Mouse (Mus musculus) kidney, embryonic 14.5 days (tissue): ENCODE results near the gene Olfr802. TPM values are rescaled to one million over a fixed set of nuclear protein-coding genes. Genes with fewer than 3 reads are reported as not detected.

ENCODE experiments used
- microRNA-seq: library from miRNA; unstranded; fragments of <30 nt; microRNA quantifications from one replicate; pipeline ENCODE4, GENCODE M21; 2016
- polyA plus RNA-seq: library from polyadenylated mRNA; unstranded; fragments of >200 nt; fragmentation: Nextera tagmentation; extraction: Ambion mirVana; gene quantifications from 2 replicates; pipeline ENCODE4 v1.2.1, GENCODE M21; 2014

The Olfr802 gene
- polyA plus RNA-seq, 1 experiment from 2014 or later: not detected

Small RNA genes lying within 50 kb of the gene (microRNA-seq; reads per million reads assigned to microRNA genes)
- gene Gm24485: not detected

Other genes starting within 250 kb of the Olfr802 start
- gene Olfr787, start 226.3 kb downstream of the Olfr802 start, polyA plus RNA-seq: not detected in 2 replicates
- not detected in 2 replicates for gene Olfr788, start 217.2 kb downstream of the Olfr802 start, polyA plus RNA-seq
- not detected in 2 replicates for gene Olfr789, start 203.4 kb downstream of the Olfr802 start, polyA plus RNA-seq
- not detected in 2 replicates for gene Olfr790, start 189.7 kb downstream of the Olfr802 start, polyA plus RNA-seq
- gene Olfr791, start 166.4 kb downstream of the Olfr802 start, polyA plus RNA-seq: not detected in 2 replicates
- not detected in 2 replicates for gene Olfr792, start 149.0 kb downstream of the Olfr802 start, polyA plus RNA-seq
- not detected in 2 replicates for gene Olfr794, start 120.5 kb downstream of the Olfr802 start, polyA plus RNA-seq
- gene Olfr796, start 75.6 kb downstream of the Olfr802 start, polyA plus RNA-seq: not detected in 2 replicates
- gene Olfr798, start 60.2 kb downstream of the Olfr802 start, polyA plus RNA-seq: not detected in 2 replicates
- not detected in 2 replicates for gene Olfr799, start 50.7 kb downstream of the Olfr802 start, polyA plus RNA-seq
- not detected in 2 replicates for gene Olfr800, start 30.5 kb downstream of the Olfr802 start, polyA plus RNA-seq
- not detected in 2 replicates for gene Olfr801, start 14.3 kb downstream of the Olfr802 start, polyA plus RNA-seq
- not detected in 2 replicates for gene Olfr803, start 6.1 kb upstream of the Olfr802 start, polyA plus RNA-seq
- gene Olfr804, start 15.0 kb upstream of the Olfr802 start, polyA plus RNA-seq: not detected in 2 replicates
- not detected in 2 replicates for gene Olfr805, start 41.2 kb upstream of the Olfr802 start, polyA plus RNA-seq
- gene Olfr806, start 53.8 kb upstream of the Olfr802 start, polyA plus RNA-seq: not detected in 2 replicates
- not detected in 2 replicates for gene Olfr807, start 69.6 kb upstream of the Olfr802 start, polyA plus RNA-seq
- not detected in 2 replicates for gene Olfr808, start 77.3 kb upstream of the Olfr802 start, polyA plus RNA-seq
- gene Olfr809, start 86.5 kb upstream of the Olfr802 start, polyA plus RNA-seq: not detected in 2 replicates
- gene Olfr810, start 106.7 kb upstream of the Olfr802 start, polyA plus RNA-seq: not detected in 2 replicates
- gene Olfr811, start 116.2 kb upstream of the Olfr802 start, polyA plus RNA-seq: not detected in 2 replicates
- gene Olfr812, start 157.9 kb upstream of the Olfr802 start, polyA plus RNA-seq: not detected in 2 replicates
- gene Olfr813, start 167.2 kb upstream of the Olfr802 start, polyA plus RNA-seq: not detected in 2 replicates
- gene Olfr814, start 191.7 kb upstream of the Olfr802 start, polyA plus RNA-seq: not detected in 2 replicates
- gene Olfr815, start 217.7 kb upstream of the Olfr802 start, polyA plus RNA-seq: not detected in 2 replicates
- gene Olfr816, start 227.4 kb upstream of the Olfr802 start, polyA plus RNA-seq: not detected in 2 replicates